7 mouse cellular contexts compared by ENCODE assay signal in the genomic region with DNA sequence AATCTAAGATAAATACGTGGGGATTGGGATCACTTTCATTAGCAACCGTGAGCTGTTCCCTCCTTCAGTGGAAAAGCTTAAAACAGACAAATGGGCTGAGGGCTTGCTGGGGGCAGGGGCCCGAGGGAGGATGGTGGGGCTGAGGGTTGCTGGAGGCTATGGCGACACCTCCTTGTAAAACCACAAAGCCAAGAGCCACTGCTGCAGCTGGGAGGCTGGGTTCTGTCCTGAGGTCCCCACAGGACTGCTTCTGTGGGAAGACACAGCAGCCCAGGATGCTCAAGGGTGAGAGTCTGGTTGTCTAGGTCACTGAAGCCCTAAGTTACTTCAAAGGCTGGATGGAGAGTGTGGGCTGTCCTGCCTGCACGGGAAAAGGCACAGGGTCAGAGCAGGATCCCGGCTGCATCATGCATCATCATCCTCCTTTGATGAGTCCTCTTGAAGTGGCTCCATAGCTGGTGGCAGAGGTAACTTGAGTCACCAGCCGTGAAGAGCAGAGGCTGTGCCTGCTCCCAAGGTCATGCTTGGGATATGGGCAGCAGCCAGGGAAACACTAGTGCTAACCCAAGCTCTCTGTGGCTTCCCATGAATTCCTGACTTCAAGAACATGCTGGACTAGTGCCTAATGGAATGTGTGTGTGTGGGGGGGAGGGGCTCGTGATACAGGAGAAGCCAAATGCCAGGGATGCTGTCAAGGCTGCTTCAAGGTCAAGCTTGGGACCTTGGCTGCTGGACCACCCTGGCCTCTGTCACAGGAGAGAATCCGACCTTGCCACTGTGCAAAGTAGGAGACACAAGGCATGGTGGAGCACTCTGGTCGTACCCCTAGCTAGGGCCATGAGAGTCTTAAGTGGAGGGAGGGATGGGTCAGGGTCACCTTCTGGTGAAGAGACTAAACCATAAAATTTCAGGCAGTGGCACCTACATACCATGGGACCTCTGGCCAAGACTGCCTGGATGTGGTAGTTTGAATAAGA. TPM values are rescaled to one million over a fixed set of nuclear protein-coding genes. Genes with fewer than 3 reads are reported as not detected.
DNase-seq lines count a peak whose midpoint lies in the region; ATAC-seq lines count a peak whose summit lies in the region.

No protein-coding gene starts in this region.

- no peak overlapping the region; the same call in 1 of the 2 replicates for H3K4me2 ChIP-seq in embryonic facial prominence, embryonic 11.5 days (ENCODE audit: low read depth, low read length)
- peak overlapping the region; percentile 39 for H3K4me2 ChIP-seq in hindbrain, embryonic 15.5 days
- H3K4me2 ChIP-seq in midbrain, embryonic 14.5 days (ENCODE audit: low read length) = peak overlapping the region; percentile 34; the same call in 1 of the 2 replicates

- 30% methylated on average over 10 of the region's 10 CpGs for WGBS in embryonic facial prominence, embryonic 11.5 days
- WGBS in hindbrain, embryonic 15.5 days = 40% methylated on average over 10 of the region's 10 CpGs
- 38% methylated on average over 10 of the region's 10 CpGs for WGBS in midbrain, embryonic 14.5 days

- H3K9me3 ChIP-seq in embryonic facial prominence, embryonic 11.5 days (replicated peaks; ENCODE audit: control insufficient read depth, low read length) = no peaks in the 10 kb centered on the region
- H3K9me3 ChIP-seq in hindbrain, embryonic 15.5 days = no peaks in the 10 kb centered on the region
- no peaks in the 10 kb centered on the region for H3K9me3 ChIP-seq in midbrain, embryonic 14.5 days (ENCODE audit: control insufficient read depth, low read length)

- H3K4me3 ChIP-seq in embryonic facial prominence, embryonic 11.5 days (ENCODE audit: low read depth, low read length) = no peak overlapping the region
- H3K4me3 ChIP-seq in hindbrain, embryonic 15.5 days = no peak overlapping the region
- H3K4me3 ChIP-seq in midbrain, embryonic 14.5 days (replicated peaks; ENCODE audit: low read depth, low read length) = no peak overlapping the region

- no peaks in the 10 kb centered on the region for H3K4me1 ChIP-seq in embryonic facial prominence, embryonic 11.5 days (ENCODE audit: control insufficient read depth, insufficient read depth, low read length)
- peaks cover 18% of the 10 kb centered on the region for H3K4me1 ChIP-seq in hindbrain, embryonic 15.5 days (replicated peaks)
- peaks cover 12% of the 10 kb centered on the region for H3K4me1 ChIP-seq in midbrain, embryonic 14.5 days (ENCODE audit: control insufficient read depth, insufficient read depth, low read length)

- H3K27me3 ChIP-seq in embryonic facial prominence, embryonic 11.5 days (ENCODE audit: control insufficient read depth, insufficient read depth, low read length) = no peaks in the 10 kb centered on the region
- H3K27me3 ChIP-seq in hindbrain, embryonic 15.5 days = no peaks in the 10 kb centered on the region
- no peaks in the 10 kb centered on the region for H3K27me3 ChIP-seq in midbrain, embryonic 14.5 days (ENCODE audit: control insufficient read depth, insufficient read depth, low read length)

- peak overlapping the region; percentile 13; the same call in 1 of the 2 replicates for H3K27ac ChIP-seq in embryonic facial prominence, embryonic 11.5 days (replicated peaks; ENCODE audit: low read depth, low read length)
- no peak overlapping the region for H3K27ac ChIP-seq in hindbrain, embryonic 15.5 days (replicated peaks)
- no peak overlapping the region for H3K27ac ChIP-seq in midbrain, embryonic 14.5 days (replicated peaks; ENCODE audit: low read depth, low read length)

- H3K36me3 ChIP-seq in embryonic facial prominence, embryonic 11.5 days (replicated peaks; ENCODE audit: control insufficient read depth, insufficient read depth, low read depth, low read length) = no peaks in the 10 kb centered on the region
- H3K36me3 ChIP-seq in hindbrain, embryonic 15.5 days = no peaks in the 10 kb centered on the region
- H3K36me3 ChIP-seq in midbrain, embryonic 14.5 days (ENCODE audit: control insufficient read depth, insufficient read depth, low read length) = no peaks in the 10 kb centered on the region

- DNase-seq in adrenal gland, postnatal 10 days = peak; percentile 39
- DNase-seq in embryonic facial prominence, embryonic 11.5 days (ENCODE audit: low spot score) = peak; percentile 21
- DNase-seq in midbrain, embryonic 14.5 days = no peak
- DNase-seq in thymus, postnatal 4 days = no peak
- no peak for DNase-seq in thymus, postnatal 0 days (ENCODE audit: low spot score)
- no peak for DNase-seq in c-Kit-positive CD71-positive TER-119-positive erythroid progenitor cells, embryonic 14.5 days (ENCODE audit: low spot score)

- H3K9ac ChIP-seq in embryonic facial prominence, embryonic 11.5 days (replicated peaks; ENCODE audit: low read length) = no peak overlapping the region
- no peak overlapping the region for H3K9ac ChIP-seq in hindbrain, embryonic 15.5 days
- no peak overlapping the region for H3K9ac ChIP-seq in midbrain, embryonic 14.5 days (replicated peaks; ENCODE audit: low read length)

- ATAC-seq in embryonic facial prominence, embryonic 11.5 days (replicated peaks; ENCODE audit: insufficient number of reproducible peaks, low FRiP score, low TSS enrichment, low read depth) = peak; percentile 47
- peak; percentile 50; the same call in 1 of the 2 replicates for ATAC-seq in hindbrain, embryonic 15.5 days (ENCODE audit: low FRiP score, low read depth)
- ATAC-seq in midbrain, embryonic 14.5 days (ENCODE audit: low FRiP score, low TSS enrichment) = peak; percentile 42

RNA-seq across cellular contexts. Expression of a gene that starts 22.7 kb away (rescaled TPM):
- total RNA-seq in adrenal gland, postnatal 10 days (2021) = under 1 TPM; 0.21 to 0.24 TPM
- polyA plus RNA-seq in embryonic facial prominence, embryonic 11.5 days (2014; fragmentation: Nextera tagmentation; extraction: Ambion mirVana) = 0.52 and 0.78 TPM in 2 replicates
- polyA plus RNA-seq in hindbrain, embryonic 15.5 days (2015; fragmentation: Nextera tagmentation; extraction: Ambion mirVana) = 0.05 and 0.13 TPM in 2 replicates
- polyA plus RNA-seq in midbrain, embryonic 14.5 days (2014; fragmentation: Nextera tagmentation; extraction: Ambion mirVana) = 0.09 and 0.41 TPM in 2 replicates
- polyA plus RNA-seq in thymus, postnatal 0 days (2015; fragmentation: Nextera tagmentation; extraction: Ambion mirVana) = 1.4 and 1.5 TPM in 2 replicates

Comparison
In these comparisons a context has a peak if more than half of its experiments do, and no peak if none do; other contexts are left out.
1. DNase-seq: peak in adrenal gland, postnatal 10 days (single experiment) and embryonic facial prominence, embryonic 11.5 days (single experiment); none in midbrain, embryonic 14.5 days (single experiment), thymus, postnatal 4 days (single experiment), thymus, postnatal 0 days (single experiment) and c-Kit-positive CD71-positive TER-119-positive erythroid progenitor cells, embryonic 14.5 days (single experiment).
2. Peak in every context shown above with its lines, with median percentiles within 50 percentile points of each other: ATAC-seq.